Mouse (Mus musculus): ENCODE measurements around the gene Ankrd61. TPM values are rescaled to one million over a fixed set of nuclear protein-coding genes. Genes with fewer than 3 reads are reported as not detected.

Ankrd61 gene
- polyA plus RNA-seq (2014; fragmentation: Nextera tagmentation; extraction: Ambion mirVana): 0.22 TPM in 1 of 2 replicates, not detected in the other

GRCm38 (mm10) chr5:143897635-143898330 lies at the start of gene Ankrd61:
TSS of gene Ankrd61 (minus strand) at chr5:143897685.
- DNase-seq (ENCODE audit: low spot score) (no peak), ATAC-seq (replicated peaks; ENCODE audit: insufficient number of reproducible peaks, low FRiP score, low TSS enrichment, low read depth) (no peak)
- no peaks in the 10 kb centered on the region for H3K9me3 ChIP-seq (replicated peaks; ENCODE audit: control insufficient read depth, low read length)
- peaks cover 2% of the 10 kb centered on the region; the same call in 1 of the 2 replicates for H3K36me3 ChIP-seq (replicated peaks; ENCODE audit: control insufficient read depth, insufficient read depth, low read depth, low read length)
- no peak within 1 kb of the TSS for H3K27ac ChIP-seq (replicated peaks; ENCODE audit: low read depth, low read length)
- H3K9ac ChIP-seq (replicated peaks; ENCODE audit: low read length): no peak within 1 kb of the TSS
- H3K27me3 ChIP-seq (ENCODE audit: control insufficient read depth, insufficient read depth, low read length): no peaks in the 10 kb centered on the region
- H3K4me2 ChIP-seq (ENCODE audit: low read depth, low read length): no peak within 1 kb of the TSS
- 83% methylated on average over 14 of the region's 14 CpGs for WGBS
- H3K4me3 ChIP-seq (ENCODE audit: low read depth, low read length): no peak within 1 kb of the TSS
- no peaks in the 10 kb centered on the region for H3K4me1 ChIP-seq (ENCODE audit: control insufficient read depth, insufficient read depth, low read length)

GRCm38 (mm10) chr5:143943231-143944125 lies 46.0 kb upstream of the Ankrd61 start:
- Histone ChIP-seq H3K4me1 (ENCODE audit: control insufficient read depth, insufficient read depth, low read length) (no peaks in the 10 kb centered on the region), H3K9ac (replicated peaks; ENCODE audit: low read length) (no peak overlapping the region), H3K27me3 (ENCODE audit: control insufficient read depth, insufficient read depth, low read length) (no peaks in the 10 kb centered on the region), H3K4me2 (ENCODE audit: low read depth, low read length) (no peak overlapping the region), H3K4me3 (ENCODE audit: low read depth, low read length) (no peak overlapping the region), H3K27ac (replicated peaks; ENCODE audit: low read depth, low read length) (no peak overlapping the region), H3K36me3 (replicated peaks; ENCODE audit: control insufficient read depth, insufficient read depth, low read depth, low read length) (no peaks in the 10 kb centered on the region), H3K9me3 (replicated peaks; ENCODE audit: control insufficient read depth, low read length) (no peaks in the 10 kb centered on the region)
- WGBS: 89% methylated on average over 14 of the region's 14 CpGs
- no peak for ATAC-seq (replicated peaks; ENCODE audit: insufficient number of reproducible peaks, low FRiP score, low TSS enrichment, low read depth)
- DNase-seq (ENCODE audit: low spot score): no peak

- Histone ChIP-seq H3K4me2 (ENCODE audit: low read depth, low read length) (no peak overlapping the region), H3K27me3 (ENCODE audit: control insufficient read depth, insufficient read depth, low read length) (no peaks in the 10 kb centered on the region), H3K9ac (replicated peaks; ENCODE audit: low read length) (no peak overlapping the region), H3K4me1 (ENCODE audit: control insufficient read depth, insufficient read depth, low read length) (no peaks in the 10 kb centered on the region), H3K27ac (replicated peaks; ENCODE audit: low read depth, low read length) (no peak overlapping the region), H3K36me3 (replicated peaks; ENCODE audit: control insufficient read depth, insufficient read depth, low read depth, low read length) (no peaks in the 10 kb centered on the region), H3K4me3 (ENCODE audit: low read depth, low read length) (no peak overlapping the region), H3K9me3 (replicated peaks; ENCODE audit: control insufficient read depth, low read length) (no peaks in the 10 kb centered on the region)
- DNase-seq (ENCODE audit: low spot score): no peak
- no peak for ATAC-seq (replicated peaks; ENCODE audit: insufficient number of reproducible peaks, low FRiP score, low TSS enrichment, low read depth)
- 25% methylated on average over 10 of the region's 10 CpGs for WGBS
These were observed 44.1 kb upstream of the Ankrd61 start for GRCm38 (mm10) chr5:143941588-143941987.

- no peaks in the 10 kb centered on the region for H3K27me3 ChIP-seq (ENCODE audit: control insufficient read depth, insufficient read depth, low read length)
- H3K27ac ChIP-seq (replicated peaks; ENCODE audit: low read depth, low read length): no peak overlapping the region
- H3K9me3 ChIP-seq (replicated peaks; ENCODE audit: control insufficient read depth, low read length): no peaks in the 10 kb centered on the region
- no peak for ATAC-seq (replicated peaks; ENCODE audit: insufficient number of reproducible peaks, low FRiP score, low TSS enrichment, low read depth)
- H3K4me2 ChIP-seq (ENCODE audit: low read depth, low read length): no peak overlapping the region
- WGBS: 87% methylated on average over 9 of the region's 9 CpGs
- DNase-seq (ENCODE audit: low spot score): no peak
- H3K36me3 ChIP-seq (replicated peaks; ENCODE audit: control insufficient read depth, insufficient read depth, low read depth, low read length): no peaks in the 10 kb centered on the region
- no peak overlapping the region for H3K9ac ChIP-seq (replicated peaks; ENCODE audit: low read length)
- H3K4me3 ChIP-seq (ENCODE audit: low read depth, low read length): no peak overlapping the region
- H3K4me1 ChIP-seq (ENCODE audit: control insufficient read depth, insufficient read depth, low read length): no peaks in the 10 kb centered on the region
These were observed 38.7 kb upstream of the Ankrd61 start for GRCm38 (mm10) chr5:143936156-143936555.

- no peak overlapping the region for H3K4me2 ChIP-seq (ENCODE audit: low read depth, low read length)
- H3K36me3 ChIP-seq (replicated peaks; ENCODE audit: control insufficient read depth, insufficient read depth, low read depth, low read length): no peaks in the 10 kb centered on the region; the same call in 1 of the 2 replicates
- H3K4me1 ChIP-seq (ENCODE audit: control insufficient read depth, insufficient read depth, low read length): no peaks in the 10 kb centered on the region
- WGBS: 82% methylated on average over 1 of the region's 1 CpGs
- no peak for DNase-seq (ENCODE audit: low spot score)
- H3K9me3 ChIP-seq (replicated peaks; ENCODE audit: control insufficient read depth, low read length): no peaks in the 10 kb centered on the region
- no peaks in the 10 kb centered on the region for H3K27me3 ChIP-seq (ENCODE audit: control insufficient read depth, insufficient read depth, low read length)
- no peak for ATAC-seq (replicated peaks; ENCODE audit: insufficient number of reproducible peaks, low FRiP score, low TSS enrichment, low read depth)
- H3K27ac ChIP-seq (replicated peaks; ENCODE audit: low read depth, low read length): no peak overlapping the region
- H3K9ac ChIP-seq (replicated peaks; ENCODE audit: low read length): no peak overlapping the region
- no peak overlapping the region for H3K4me3 ChIP-seq (ENCODE audit: low read depth, low read length)
These were observed 36.4 kb upstream of the Ankrd61 start for GRCm38 (mm10) chr5:143933875-143934274.

- Histone ChIP-seq H3K36me3 (replicated peaks; ENCODE audit: control insufficient read depth, insufficient read depth, low read depth, low read length) (no peaks in the 10 kb centered on the region; the same call in 1 of the 2 replicates), H3K27ac (replicated peaks; ENCODE audit: low read depth, low read length) (no peak overlapping the region), H3K9ac (replicated peaks; ENCODE audit: low read length) (no peak overlapping the region), H3K27me3 (ENCODE audit: control insufficient read depth, insufficient read depth, low read length) (no peaks in the 10 kb centered on the region), H3K4me2 (ENCODE audit: low read depth, low read length) (no peak overlapping the region), H3K9me3 (replicated peaks; ENCODE audit: control insufficient read depth, low read length) (no peaks in the 10 kb centered on the region), H3K4me3 (ENCODE audit: low read depth, low read length) (no peak overlapping the region), H3K4me1 (ENCODE audit: control insufficient read depth, insufficient read depth, low read length) (no peaks in the 10 kb centered on the region)
- ATAC-seq (replicated peaks; ENCODE audit: insufficient number of reproducible peaks, low FRiP score, low TSS enrichment, low read depth): no peak
- DNase-seq (ENCODE audit: low spot score): no peak
- 89% methylated on average over 11 of the region's 11 CpGs for WGBS
These were observed 35.9 kb upstream of the Ankrd61 start for GRCm38 (mm10) chr5:143933414-143933813.

GRCm38 (mm10) chr5:143932831-143933230 lies 35.3 kb upstream of the Ankrd61 start, which contains the start of gene Rsph10b:
TSS of gene Rsph10b (plus strand) at chr5:143933035.
- DNase-seq (ENCODE audit: low spot score) (peak; percentile 37), ATAC-seq (replicated peaks; ENCODE audit: insufficient number of reproducible peaks, low FRiP score, low TSS enrichment, low read depth) (no peak)
- no peaks in the 10 kb centered on the region for H3K9me3 ChIP-seq (replicated peaks; ENCODE audit: control insufficient read depth, low read length)
- H3K4me2 ChIP-seq (ENCODE audit: low read depth, low read length): no peak within 1 kb of the TSS
- WGBS: 16% methylated on average over 8 of the region's 8 CpGs
- H3K27me3 ChIP-seq (ENCODE audit: control insufficient read depth, insufficient read depth, low read length): no peaks in the 10 kb centered on the region
- H3K36me3 ChIP-seq (replicated peaks; ENCODE audit: control insufficient read depth, insufficient read depth, low read depth, low read length): no peaks in the 10 kb centered on the region; the same call in 1 of the 2 replicates
- no peak within 1 kb of the TSS for H3K27ac ChIP-seq (replicated peaks; ENCODE audit: low read depth, low read length)
- no peaks in the 10 kb centered on the region for H3K4me1 ChIP-seq (ENCODE audit: control insufficient read depth, insufficient read depth, low read length)
- H3K4me3 ChIP-seq (ENCODE audit: low read depth, low read length): no peak within 1 kb of the TSS
- H3K9ac ChIP-seq (replicated peaks; ENCODE audit: low read length): no peak within 1 kb of the TSS

Data from embryonic facial prominence, embryonic 11.5 days (tissue).